Mouse (Mus musculus) G1E-ER4 (cell line): Measurements from ENCODE around the gene Mief2. TPM values are rescaled to one million over a fixed set of nuclear protein-coding genes. Genes with fewer than 3 reads are reported as not detected.

ENCODE experiments used
- GATA1 ChIP-seq: IDR thresholded peaks from one replicate; pipeline ENCODE4 v1.8.0; 2012; ENCODE audit warnings: low read length, inconsistent platforms
- polyA plus RNA-seq: library from polyadenylated mRNA; stranded (reverse); fragments of >175 nt; gene quantifications from 2 replicates; pipeline ENCODE4 v1.2.3, GENCODE M21; 2012

The Mief2 gene
- polyA plus RNA-seq, 1 experiment, result 22.2 TPM

DNA sequence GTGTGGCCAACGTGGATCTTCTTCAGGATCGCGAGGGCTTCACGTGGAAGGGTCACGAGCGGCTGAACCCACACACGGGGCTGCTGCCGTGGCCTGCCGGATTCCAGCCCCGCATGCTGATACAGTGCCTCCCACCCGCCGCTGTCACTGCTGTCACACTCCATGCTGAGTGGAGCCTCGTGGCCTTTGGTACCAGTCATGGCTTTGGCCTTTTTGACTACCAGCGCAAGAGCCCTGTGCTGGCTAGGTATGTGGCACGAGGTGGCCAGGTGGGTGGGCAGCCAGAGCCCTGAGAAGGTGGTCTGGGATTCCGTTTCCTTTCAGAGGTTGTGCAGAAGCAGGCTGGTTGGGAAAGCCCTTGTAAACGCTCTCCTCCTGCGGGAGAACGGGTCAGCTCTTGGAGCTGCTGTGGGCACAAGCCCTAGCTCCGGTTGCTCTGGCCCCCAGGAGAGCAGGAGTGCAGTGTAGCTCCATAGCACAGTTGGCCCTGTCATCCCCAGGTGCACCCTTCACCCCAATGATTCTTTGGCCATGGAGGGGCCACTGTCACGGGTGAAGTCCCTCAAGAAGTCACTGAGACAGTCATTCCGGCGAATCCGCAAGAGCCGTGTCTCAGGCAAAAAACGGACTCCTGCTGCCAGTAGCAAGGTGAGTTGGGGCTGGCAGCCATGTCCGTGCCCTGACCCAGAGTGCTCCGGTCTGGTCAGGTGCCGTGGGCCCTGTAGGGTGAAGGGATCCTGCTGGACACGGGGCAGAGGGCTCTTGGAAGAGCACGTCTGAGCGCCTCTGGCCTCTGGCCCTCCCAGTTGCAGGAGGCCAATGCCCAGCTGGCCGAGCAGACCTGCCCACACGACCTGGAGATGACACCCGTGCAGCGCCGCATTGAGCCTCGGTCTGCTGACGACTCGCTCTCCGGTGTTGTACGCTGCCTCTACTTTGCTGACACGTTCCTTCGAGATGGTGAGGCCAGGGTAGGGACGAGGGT lies 18.4 kb upstream of the Mief2 start:
- no peak for TF ChIP-seq GATA1

DNA sequence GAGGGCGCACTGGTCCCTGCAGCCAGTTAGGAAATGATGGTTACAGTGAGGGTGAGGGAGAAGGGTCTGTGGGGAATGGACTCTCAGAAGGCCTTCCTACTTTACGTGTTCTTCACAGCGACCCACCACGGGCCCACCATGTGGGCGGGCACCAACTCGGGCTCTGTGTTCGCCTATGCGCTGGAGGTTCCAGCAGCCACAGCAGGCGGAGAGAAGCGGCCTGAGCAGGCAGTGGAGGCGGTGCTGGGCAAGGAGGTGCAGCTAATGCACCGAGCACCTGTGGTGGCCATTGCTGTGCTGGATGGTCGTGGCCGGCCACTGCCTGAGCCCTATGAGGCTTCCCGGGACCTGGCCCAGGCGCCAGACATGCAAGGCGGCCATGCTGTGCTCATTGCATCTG lies 17.0 kb upstream of the Mief2 start:
- TF ChIP-seq GATA1, result no peak

DNA sequence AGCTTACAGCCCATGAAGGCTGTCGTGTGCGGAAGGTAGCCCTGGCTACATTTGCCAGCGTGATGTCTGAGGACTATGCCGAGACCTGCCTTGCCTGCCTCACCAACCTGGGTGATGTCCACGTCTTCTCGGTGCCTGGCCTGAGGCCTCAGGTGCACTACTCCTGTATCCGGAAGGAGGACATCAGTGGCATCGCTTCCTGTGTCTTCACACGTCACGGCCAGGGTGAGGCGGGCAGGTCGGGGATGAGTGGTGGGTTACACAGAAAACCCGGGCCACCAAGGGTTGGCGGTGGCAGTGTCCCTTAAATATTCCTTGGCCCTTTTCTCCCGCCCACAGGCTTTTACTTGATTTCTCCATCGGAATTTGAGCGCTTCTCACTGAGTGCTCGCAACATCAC lies 16.2 kb upstream of the Mief2 start:
- no peak for TF ChIP-seq GATA1

DNA sequence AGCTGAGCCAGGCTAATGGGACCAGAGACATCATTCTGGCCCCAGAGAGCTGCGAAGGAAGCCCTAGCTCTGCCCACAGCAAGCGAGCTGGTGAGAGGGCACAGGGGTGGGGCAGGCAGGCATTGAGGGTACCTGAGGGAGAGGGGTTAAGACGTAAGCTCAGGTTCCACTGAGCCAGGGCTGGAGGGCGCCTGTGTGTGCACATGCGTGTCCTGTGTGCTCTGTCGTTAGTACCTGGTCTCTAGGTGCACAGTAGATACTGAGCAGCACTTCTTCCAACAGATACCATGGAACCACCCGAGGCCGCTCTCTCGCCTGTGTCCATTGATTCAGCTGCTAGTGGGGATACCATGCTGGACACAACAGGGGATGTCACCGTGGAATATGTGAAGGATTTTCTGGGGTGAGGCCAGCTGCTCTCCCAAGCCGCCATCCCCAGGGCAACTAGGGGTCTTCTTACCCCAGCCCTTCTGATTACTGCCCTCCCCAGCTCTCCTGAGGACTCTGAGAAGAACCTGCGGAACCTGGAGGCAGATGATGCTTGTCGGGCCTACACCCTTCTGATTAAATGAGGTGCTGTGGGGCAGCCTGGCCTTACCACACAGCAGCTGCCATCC lies 15.5 kb upstream of the Mief2 start:
- no peak for TF ChIP-seq GATA1

DNA sequence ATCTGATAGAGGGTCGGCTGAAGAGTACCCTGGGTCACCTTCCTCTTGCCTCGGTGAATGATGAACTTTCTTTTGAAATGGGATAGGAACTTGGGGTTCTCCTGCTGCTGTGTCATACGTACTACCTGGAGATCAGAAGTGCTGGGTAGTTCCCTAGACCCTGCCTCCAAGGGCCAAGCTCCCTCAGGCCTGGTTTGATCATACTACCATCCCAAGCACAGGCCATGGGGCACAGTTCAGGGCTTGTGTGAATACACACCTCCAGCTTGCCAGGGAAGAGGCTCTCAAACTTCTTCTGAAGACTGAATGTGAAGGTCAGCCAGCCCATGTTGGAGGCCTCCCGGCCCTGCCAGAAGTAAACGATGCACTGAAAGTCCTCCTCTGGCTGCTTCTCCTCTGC lies 12.4 kb upstream of the Mief2 start:
- TF ChIP-seq GATA1, result no peak

DNA sequence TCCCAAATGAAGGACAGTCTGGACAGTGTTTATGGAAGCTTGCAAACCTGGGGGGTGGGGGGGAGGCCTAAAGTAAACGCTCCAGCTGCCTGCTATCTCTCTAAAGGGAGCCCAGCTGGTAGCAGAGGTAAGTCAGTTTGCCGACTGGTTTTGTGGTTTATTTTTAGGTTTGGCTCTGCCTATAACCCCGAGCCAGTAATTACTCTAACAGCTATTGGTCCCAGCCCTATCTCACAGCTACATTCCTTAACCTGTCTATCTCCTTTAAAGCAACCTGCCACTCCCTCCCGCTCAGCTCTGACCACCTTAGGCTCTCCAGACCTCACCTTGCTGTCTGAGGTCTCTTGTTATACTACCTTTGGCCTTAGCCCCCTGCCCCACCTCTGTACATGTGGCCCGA lies 8.9 kb upstream of the Mief2 start:
- no peak for TF ChIP-seq GATA1

DNA sequence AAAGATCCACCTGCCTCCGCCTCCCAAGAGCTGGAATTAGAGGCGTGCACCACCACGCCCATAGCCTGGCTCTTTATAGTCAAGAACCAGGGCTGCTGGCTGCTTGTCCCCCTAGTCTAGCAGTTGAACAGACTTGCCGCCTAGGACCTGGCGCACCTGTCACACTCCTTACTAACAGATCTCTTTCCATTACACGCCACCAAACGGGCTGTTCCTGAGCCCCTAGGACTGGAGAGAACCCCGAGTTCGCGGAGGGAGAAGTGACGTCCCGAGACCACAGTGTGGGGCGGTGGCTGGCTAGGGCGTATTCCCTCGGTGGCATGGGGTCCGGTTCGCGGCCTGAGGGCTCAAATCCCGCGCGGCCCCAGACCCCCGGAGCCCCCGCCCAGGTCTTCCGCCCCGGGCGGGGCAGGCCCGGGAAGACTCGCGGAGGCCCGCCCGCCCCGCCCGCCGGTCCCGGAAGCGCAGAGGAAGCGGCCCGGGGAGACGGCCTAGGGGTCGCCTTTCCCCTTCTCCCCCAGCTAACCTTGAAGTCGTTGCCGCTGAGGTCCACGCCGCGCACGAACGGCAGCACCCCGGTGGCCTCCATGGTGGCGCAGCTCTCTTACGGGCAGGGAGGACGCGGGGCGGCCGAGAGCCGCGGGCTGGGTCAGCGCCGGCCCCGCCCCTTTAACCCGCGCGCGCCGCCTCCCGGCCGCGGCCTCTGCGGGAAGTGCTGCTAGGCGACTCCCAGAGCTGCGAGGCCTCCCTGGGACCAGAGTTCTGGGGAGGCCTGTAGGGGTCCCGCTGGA lies 1.4 kb upstream of the Mief2 start, which contains the start of gene Flii:
Gene Flii, minus strand, starts transcription at position 663 of the 791 bp plus-strand sequence.
- no peak for TF ChIP-seq GATA1

DNA sequence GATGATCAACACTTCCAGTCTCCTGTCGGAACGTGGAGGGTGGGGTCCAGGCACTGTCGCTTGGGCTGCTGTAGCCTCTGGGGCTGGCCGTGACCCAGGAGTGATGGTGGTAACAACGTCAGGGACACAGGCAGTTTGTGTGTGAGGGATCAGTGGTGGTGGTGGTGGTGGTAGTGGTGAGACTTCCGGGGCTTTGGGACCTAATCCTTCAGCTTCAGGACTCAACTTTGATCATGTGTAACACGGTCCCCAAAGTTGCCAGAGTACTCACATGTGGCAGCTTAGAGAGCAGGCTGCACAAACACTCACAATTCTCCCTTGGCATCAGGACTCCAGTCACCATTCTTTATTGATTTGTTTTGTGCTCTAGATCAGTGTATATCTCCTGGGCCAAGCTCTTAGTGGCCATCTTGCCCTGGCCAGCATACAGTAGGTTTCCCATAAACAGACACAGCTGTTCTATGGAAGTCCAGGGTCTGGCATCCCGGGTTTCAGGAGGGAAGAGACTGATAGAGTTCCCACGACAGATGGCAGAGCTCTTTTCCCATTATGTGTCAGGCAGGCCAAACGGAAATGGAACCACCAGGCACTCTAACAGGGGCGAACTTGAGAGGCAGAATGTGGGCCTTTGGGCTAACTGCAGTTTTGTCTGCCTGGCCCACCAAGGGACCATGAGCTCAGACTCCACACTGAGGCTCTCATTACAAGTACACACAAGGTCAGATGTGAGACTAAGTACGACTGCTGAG lies 632 bp upstream of the Mief2 start:
- no peak for TF ChIP-seq GATA1

DNA sequence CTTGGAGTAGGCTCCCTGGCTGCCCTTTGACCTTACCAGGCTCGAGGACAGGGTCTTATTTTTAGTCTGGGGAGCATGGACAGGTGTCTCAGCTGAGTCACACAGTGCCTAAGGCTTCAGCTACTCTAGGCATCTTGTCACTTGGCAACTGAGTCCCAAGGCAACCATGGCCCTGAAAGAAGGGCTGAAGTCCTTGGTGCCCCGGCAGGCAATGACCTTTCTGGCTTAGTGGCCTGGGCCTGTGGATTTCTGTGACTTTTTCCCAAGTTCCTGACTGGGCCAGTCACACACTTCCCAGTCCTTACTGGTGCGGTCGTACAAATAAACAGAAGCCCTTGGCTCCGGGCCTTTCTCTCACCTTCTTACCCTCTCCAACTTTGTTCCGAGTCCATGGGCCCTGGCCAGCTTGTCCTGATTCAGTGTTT lies 1.0 kb downstream of the Mief2 start:
- TF ChIP-seq GATA1, result no peak

DNA sequence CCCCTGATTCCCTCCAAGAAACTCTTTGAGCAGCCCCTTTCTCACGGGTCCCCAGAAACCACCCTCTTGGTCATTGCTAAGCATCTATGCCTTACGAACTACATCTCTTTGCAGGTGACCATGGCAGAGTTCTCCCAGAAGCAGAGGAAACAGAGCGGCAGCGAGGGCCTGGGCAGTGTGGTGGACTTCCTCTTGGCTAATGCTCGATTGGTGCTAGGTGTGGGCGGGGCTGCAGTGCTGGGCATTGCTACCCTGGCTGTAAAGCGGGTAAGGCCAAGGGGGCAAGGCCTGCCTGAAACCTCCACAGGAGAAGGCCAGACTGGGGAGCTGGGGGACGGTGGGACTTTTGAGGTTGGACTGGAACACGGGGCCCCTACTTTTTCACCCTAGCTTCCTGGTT lies 2.0 kb downstream of the Mief2 start:
- no peak for TF ChIP-seq GATA1

DNA sequence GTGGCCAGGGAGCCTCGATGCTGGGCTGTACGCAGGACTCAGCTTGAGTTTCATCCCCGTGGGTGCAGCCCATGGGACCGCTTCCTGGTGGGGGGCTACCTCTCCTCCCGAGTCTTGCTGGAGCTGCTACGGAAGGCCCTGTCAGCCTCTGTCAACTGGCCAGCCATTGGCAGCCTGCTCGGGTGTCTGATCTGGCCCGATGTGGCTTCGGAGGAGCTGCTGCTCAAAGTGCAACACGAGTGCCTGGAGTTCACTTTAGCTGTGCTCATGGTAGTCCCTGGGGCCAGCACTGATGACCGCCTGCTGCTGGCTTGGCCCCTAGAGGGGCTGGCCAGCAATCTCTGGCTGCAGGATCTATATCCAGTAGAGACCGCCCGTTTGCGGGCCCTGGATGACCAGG lies 3.1 kb downstream of the Mief2 start:
- TF ChIP-seq GATA1, result no peak

DNA sequence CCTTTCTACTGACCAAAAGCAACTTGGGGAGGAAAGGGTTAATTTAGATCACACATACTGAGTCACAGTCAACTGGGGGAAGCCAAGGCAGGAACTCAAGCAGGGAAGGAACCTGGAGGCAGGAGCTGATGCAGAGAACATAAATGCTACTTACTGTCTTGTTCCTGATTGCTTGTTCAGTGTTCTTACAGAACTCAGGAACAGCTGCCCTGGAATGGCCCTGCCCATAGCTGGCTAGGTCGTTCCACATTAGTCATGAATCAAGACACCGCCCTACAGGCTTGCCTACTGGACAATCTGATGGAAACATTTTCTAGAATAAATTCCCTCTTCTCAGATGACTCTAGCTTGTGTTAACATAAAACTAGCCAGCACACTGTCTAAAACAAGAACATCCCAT lies 6.0 kb downstream of the Mief2 start:
- TF ChIP-seq GATA1, result no peak

DNA sequence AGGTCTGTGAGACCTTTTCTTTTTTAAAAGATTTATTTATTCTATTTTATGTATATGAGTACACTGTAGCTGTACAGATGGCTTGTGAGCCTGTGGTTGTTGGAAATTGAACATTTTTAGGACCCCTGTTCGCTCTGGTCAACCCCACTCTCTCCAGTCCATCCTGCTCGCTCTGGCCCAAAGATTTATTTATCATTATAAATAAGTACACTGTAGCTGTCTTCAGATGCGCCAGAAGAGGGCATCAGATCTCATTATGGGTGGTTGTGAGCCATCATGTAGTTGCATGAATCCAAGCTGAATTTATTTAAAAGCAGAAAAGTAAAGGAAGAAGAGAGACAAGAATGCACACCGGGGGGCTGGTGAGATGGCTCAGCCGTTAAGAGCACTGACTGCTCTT lies 7.0 kb downstream of the Mief2 start:
- no peak for TF ChIP-seq GATA1

DNA sequence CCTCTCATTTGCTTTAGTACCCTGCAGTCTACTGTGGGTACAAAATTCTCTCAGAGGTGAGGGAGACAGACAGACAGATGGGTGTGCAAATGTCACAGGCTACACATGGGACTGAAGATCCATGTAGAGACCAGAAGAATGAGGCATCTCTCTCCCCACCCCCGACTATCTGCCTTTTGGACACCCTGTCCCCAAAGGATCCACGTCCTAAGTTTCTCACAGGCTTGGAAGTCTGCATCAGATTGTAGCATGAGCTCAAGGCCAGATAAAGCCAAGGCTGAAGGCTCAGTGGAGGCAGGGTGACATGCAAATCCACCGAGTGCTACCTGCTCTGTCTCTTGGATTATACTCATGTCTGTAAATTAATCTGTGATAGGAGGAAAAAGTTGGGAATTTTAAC lies 8.3 kb downstream of the Mief2 start:
- no peak for TF ChIP-seq GATA1

DNA sequence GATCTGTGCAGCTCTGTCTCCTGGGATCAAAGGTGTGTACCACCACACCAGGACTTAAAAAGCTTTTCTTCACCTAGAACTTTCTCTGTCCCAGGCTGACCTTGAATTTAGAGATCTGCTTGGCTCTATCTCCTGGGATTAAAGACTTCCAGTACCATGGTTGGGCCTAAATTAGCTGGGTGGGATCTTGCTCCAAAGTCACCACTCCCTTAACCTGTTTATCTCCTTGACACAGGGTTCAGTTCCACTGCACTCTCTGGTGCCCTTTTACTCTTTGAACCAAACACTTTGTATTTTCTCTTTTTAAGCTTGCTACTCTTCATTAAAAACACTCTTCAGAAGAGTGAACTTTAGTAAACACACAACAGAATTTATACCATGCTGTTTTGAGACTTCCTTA lies 9.3 kb downstream of the Mief2 start:
- no peak for TF ChIP-seq GATA1
